Mouse (Mus musculus) adrenal gland, postnatal 14 days (tissue): ENCODE measurements around the gene Krtap16-1. TPM values are rescaled to one million over a fixed set of nuclear protein-coding genes. Genes with fewer than 3 reads are reported as not detected.

Experiments used
- DNase-seq: peaks from one replicate; pipeline ENCODE4 v3.0.0; 2021; ENCODE audit warnings: mixed read lengths
- total RNA-seq: library from RNA; stranded (reverse); gene quantifications from 2 replicates; pipeline ENCODE4 v1.2.3, GENCODE M21; 2021

The Krtap16-1 gene
- total RNA-seq, 1 experiment from 2014 or later: not detected

- DNase-seq: no peak
Measured at GRCm38 (mm10) chr11:99948175-99948574, 38.2 kb downstream of the Krtap16-1 start, which contains the start of gene Krtap9-5. TSS of gene Krtap9-5 (plus strand) at chr11:99948475.

GRCm38 (mm10) chr11:99937751-99938264, 48.6 kb downstream of the Krtap16-1 start:
- DNase-seq: no peak

- DNase-seq: no peak
Measured at GRCm38 (mm10) chr11:99935991-99936390, 50.4 kb downstream of the Krtap16-1 start, which contains the start of gene Krtap31-2. TSS of gene Krtap31-2 (plus strand) at chr11:99936291.

Other genes with a start within 250 kb of the Krtap16-1 start
- not detected in 2 replicates for gene Gm11595, start 213.7 kb downstream of the Krtap16-1 start, total RNA-seq
- not detected in 2 replicates for gene Krtap4-8, start 205.9 kb downstream of the Krtap16-1 start, total RNA-seq
- gene Krtap4-9, start 201.4 kb downstream of the Krtap16-1 start, total RNA-seq: not detected in 2 replicates
- not detected in 2 replicates for gene Gm11596, start 193.1 kb downstream of the Krtap16-1 start, total RNA-seq
- gene Gm11569, start 187.7 kb downstream of the Krtap16-1 start, total RNA-seq: not detected in 2 replicates
- gene Gm11554, start 182.2 kb downstream of the Krtap16-1 start, total RNA-seq: not detected in 2 replicates
- gene Krtap4-13, start 176.7 kb downstream of the Krtap16-1 start, total RNA-seq: not detected in 2 replicates
- gene Gm11564, start 170.9 kb downstream of the Krtap16-1 start, total RNA-seq: not detected in 2 replicates
- not detected in 2 replicates for gene 2300003K06Rik, start 148.5 kb downstream of the Krtap16-1 start, total RNA-seq
- not detected in 2 replicates for gene Krtap4-16, start 135.0 kb downstream of the Krtap16-1 start, total RNA-seq
- gene Gm11568, start 128.7 kb downstream of the Krtap16-1 start, total RNA-seq: not detected in 2 replicates
- gene Gm11559, start 122.1 kb downstream of the Krtap16-1 start, total RNA-seq: not detected in 2 replicates
- not detected in 2 replicates for gene Krtap9-1, start 113.2 kb downstream of the Krtap16-1 start, total RNA-seq
- not detected in 2 replicates for gene Gm11567, start 107.4 kb downstream of the Krtap16-1 start, total RNA-seq
- not detected in 2 replicates for gene Krtap31-1, start 78.7 kb downstream of the Krtap16-1 start, total RNA-seq
- not detected in 2 replicates for gene Gm11565, start 71.8 kb downstream of the Krtap16-1 start, total RNA-seq
- not detected in 2 replicates for gene Krtap31-2, start 50.3 kb downstream of the Krtap16-1 start, total RNA-seq
- gene Krtap9-5, start 38.1 kb downstream of the Krtap16-1 start, total RNA-seq: not detected in 2 replicates
- not detected in 2 replicates for gene Krtap29-1, start 7.5 kb downstream of the Krtap16-1 start, total RNA-seq
- not detected in 2 replicates for gene Krtap17-1, start 7.4 kb upstream of the Krtap16-1 start, total RNA-seq
- not detected in 2 replicates for gene Krt33a, start 29.6 kb upstream of the Krtap16-1 start, total RNA-seq
- gene Krt33b, start 43.3 kb upstream of the Krtap16-1 start, total RNA-seq: not detected in 2 replicates
- gene Krt34, start 55.0 kb upstream of the Krtap16-1 start, total RNA-seq: not detected in 2 replicates
- gene Krt31, start 64.0 kb upstream of the Krtap16-1 start, total RNA-seq: not detected in 2 replicates
- not detected in 2 replicates for gene Krt32, start 101.6 kb upstream of the Krtap16-1 start, total RNA-seq
- not detected in 2 replicates for gene Krt35, start 109.6 kb upstream of the Krtap16-1 start, total RNA-seq
- 0.19 TPM in 1 of 2 replicates, not detected in the other for gene Krt36, start 119.0 kb upstream of the Krtap16-1 start, total RNA-seq
- not detected in 2 replicates for gene Krt13, start 135.0 kb upstream of the Krtap16-1 start, total RNA-seq
- gene Krt15, start 149.3 kb upstream of the Krtap16-1 start, total RNA-seq: not detected in 2 replicates
- 6.4 and 6.6 TPM in 2 replicates for gene Krt19, start 162.1 kb upstream of the Krtap16-1 start, total RNA-seq
- gene Krt9, start 206.6 kb upstream of the Krtap16-1 start, total RNA-seq: not detected in 2 replicates
- gene Krt14, start 221.0 kb upstream of the Krtap16-1 start, total RNA-seq: 0.38 and 0.41 TPM in 2 replicates